Mouse (Mus musculus): Measurements from ENCODE around the gene Slf1.

DNA sequence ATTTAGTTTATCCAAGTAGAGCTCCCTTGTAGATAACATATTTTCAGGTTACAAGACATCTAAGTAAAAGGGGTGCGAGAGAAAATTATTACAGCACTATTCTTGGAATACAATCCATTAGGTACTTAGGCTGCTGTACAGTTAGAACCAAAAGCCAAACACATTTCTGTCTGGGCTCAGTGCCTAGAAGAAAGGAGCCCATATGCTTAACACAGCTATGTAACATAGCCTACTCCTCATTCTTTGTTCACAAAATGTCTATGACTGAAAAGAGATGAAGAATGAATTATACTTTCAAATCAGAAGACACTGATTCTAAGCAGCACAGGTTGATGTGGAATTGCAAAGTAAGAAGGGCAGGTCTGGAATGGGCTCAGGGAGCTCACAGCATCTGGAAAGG, 86.8 kb downstream of the Slf1 start:
- TF ChIP-seq CTCF (IDR thresholded peaks at IDR 0.05; ENCODE audit: low read depth), result no peak
- no peak for TF ChIP-seq EP300 (IDR thresholded peaks at IDR 0.05; ENCODE audit: low read depth)
